Mouse (Mus musculus): ENCODE measurements around the gene Get4. TPM values are rescaled to one million over a fixed set of nuclear protein-coding genes. Genes with fewer than 3 reads are reported as not detected.
A peak's percentile ranks its signal among the peaks of the same experiment; 100 is the strongest.

Get4 gene
- polyA plus RNA-seq (2016; fragmentation: Nextera tagmentation; extraction: Ambion mirVana) = 168 and 187 TPM in 2 replicates

DNA sequence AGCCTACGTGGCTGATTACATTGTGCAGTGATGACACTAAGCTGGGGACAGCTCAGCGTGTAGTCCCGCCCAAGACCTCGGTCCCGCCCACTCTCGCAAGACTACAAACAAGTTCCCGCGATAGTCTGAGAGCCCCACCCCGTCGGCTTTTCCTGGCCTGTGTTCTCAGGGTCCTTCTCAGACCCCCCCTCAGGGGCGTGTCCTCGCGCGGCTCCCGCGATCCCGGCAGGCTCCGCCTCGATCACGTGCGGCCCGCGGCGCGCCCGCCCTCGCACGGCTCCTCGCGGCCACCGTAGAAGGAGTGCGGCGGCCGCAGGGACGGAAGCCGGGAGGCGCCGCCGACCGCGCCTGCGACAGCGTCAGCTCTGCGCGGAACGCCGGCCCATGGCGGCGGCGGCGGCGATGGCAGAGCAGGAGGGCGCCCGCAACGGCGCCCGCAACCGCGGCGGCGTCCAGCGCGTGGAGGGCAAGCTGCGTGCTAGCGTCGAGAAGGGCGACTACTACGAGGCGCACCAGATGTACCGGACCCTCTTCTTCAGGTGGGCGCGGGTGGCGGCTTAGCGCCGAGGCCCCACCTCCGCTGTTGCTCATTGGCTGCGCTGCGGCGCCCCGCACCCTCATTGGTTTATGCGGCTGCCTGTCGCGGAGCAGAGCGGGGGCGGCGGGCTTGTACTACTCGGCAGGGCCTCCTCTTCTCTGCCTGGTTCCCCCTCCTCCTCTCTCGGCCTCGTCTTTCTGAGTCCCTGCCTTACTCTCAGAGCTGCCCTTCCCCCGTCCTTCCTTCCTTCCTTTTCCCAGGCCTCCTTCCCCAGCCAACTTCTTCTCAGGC, at the start of gene Get4:
Gene Get4 (plus strand): TSS at position 244 of the 829 bp plus-strand sequence.
- peak; percentile 99 for DNase-seq (ENCODE audit: low spot score)
- Histone ChIP-seq H3K9me3 (replicated peaks) (no peaks in the 10 kb centered on the region), H3K36me3 (peaks cover 55% of the 10 kb centered on the region), H3K4me1 (peaks cover 40% of the 10 kb centered on the region), H3K27me3 (ENCODE audit: low read depth, poor library complexity, severe bottlenecking) (no peaks in the 10 kb centered on the region), H3K4me3 (peak within 1 kb of the TSS; percentile 76), H3K27ac (replicated peaks) (peak within 1 kb of the TSS; percentile 95)
- WGBS = under 1% methylated on average over 90 of the region's 90 CpGs

DNA sequence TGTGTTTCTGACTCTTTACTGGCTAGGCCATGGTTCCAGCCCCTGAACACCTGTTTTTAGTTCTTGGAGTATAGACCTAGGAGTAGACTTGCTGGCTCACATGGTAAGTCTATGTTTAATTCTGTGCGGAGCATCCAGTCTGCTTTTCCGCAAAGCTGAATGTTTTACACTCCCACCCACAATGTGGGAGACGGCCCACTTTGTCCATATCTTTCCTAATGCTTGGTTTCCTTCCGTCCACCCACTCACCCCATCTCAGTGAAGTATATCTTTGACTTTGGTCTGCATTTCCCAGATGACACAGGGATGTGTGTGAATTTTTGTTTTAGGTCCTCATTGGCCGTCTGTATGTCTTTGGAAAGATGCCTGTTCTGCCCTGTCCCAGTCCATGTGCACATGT, 48.8 kb upstream of the Get4 start:
- Histone ChIP-seq H3K4me1 (peaks cover 35% of the 10 kb centered on the region), H3K27me3 (ENCODE audit: low read depth, poor library complexity, severe bottlenecking) (no peaks in the 10 kb centered on the region), H3K36me3 (0 out of 2 replicates have a peak, but pooled peaks cover 10% of the 10 kb centered on the region), H3K27ac (replicated peaks) (no peak overlapping the region), H3K4me3 (no peak overlapping the region), H3K9me3 (replicated peaks) (no peaks in the 10 kb centered on the region)
- WGBS = 91% methylated on average over 5 of the region's 5 CpGs
- no peak for DNase-seq (ENCODE audit: low spot score)

DNA sequence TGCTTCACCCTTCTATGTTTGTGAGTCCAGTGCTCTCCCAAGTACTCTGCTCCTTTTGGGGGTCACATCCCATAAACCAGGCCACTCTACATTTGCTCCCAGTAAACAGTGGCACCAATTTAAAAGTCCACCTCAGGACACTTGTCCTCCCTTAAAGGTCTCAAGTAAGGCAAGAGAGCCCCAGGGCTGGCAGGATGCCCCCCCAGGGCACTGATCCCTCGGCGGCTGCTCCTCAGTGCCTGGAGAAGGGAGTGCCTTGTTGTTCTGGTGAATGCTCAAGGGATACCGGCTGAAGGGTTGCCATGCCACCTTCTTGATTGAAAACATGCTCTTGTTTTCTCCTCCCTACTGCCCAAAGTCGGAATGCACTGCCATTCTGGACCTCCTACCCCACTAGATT, 46.0 kb upstream of the Get4 start:
- 69% methylated on average over 4 of the region's 4 CpGs for WGBS
- no peak overlapping the region for H3K27ac ChIP-seq (replicated peaks)
- H3K36me3 ChIP-seq = peaks cover 38% of the 10 kb centered on the region
- H3K9me3 ChIP-seq (replicated peaks) = no peaks in the 10 kb centered on the region
- no peaks in the 10 kb centered on the region for H3K27me3 ChIP-seq (ENCODE audit: low read depth, poor library complexity, severe bottlenecking)
- DNase-seq (ENCODE audit: low spot score) = no peak
- peaks cover 25% of the 10 kb centered on the region for H3K4me1 ChIP-seq
- H3K4me3 ChIP-seq = no peak overlapping the region

DNA sequence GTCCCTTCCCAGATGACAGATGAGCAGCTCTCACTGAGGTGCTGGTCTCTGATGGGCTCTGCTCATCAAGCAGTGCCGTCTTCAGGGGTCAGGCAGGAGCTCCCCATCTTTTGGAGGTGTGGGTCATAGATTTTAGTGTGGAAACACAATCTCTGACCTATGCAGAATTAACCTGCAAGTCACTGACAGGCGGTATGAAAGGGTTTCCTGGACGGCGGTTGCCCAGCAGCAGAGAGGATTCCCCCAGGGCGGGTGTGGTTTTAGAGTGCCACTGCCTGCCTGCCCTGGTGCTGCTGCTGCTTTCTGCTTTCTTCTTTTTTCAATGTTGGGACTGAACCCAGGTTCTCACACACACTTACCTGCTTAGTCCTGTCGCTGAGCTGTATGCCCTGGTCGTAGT, 45.6 kb upstream of the Get4 start:
- WGBS = 84% methylated on average over 7 of the region's 7 CpGs
- no peaks in the 10 kb centered on the region for H3K27me3 ChIP-seq (ENCODE audit: low read depth, poor library complexity, severe bottlenecking)
- no peak overlapping the region for H3K4me3 ChIP-seq
- H3K4me1 ChIP-seq = peaks cover 20% of the 10 kb centered on the region
- no peaks in the 10 kb centered on the region for H3K9me3 ChIP-seq (replicated peaks)
- no peak for DNase-seq (ENCODE audit: low spot score)
- H3K27ac ChIP-seq (replicated peaks) = no peak overlapping the region
- H3K36me3 ChIP-seq = peaks cover 40% of the 10 kb centered on the region

DNA sequence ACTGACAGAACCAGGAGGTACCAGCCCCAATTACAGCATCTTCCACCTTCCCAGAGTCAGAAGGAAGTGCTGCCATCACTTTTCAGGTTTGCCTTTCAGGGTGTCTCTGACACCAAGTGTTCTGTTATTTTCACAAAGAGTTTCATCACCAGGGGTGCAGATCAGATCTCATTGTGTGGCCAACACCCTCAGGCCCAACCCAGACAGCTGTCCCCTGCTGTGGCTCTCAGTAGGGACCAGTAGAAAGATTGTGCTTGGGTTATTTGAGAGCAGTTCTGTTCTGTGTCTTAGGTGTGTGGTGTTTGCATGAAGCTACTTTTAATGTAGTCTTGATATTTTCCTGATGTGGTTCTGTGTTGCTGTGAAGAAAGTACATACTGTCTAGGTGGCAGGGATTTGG, 43.9 kb upstream of the Get4 start:
- peaks cover 49% of the 10 kb centered on the region for H3K36me3 ChIP-seq
- no peaks in the 10 kb centered on the region for H3K27me3 ChIP-seq (ENCODE audit: low read depth, poor library complexity, severe bottlenecking)
- DNase-seq (ENCODE audit: low spot score) = no peak
- H3K4me1 ChIP-seq = peaks cover 10% of the 10 kb centered on the region
- H3K27ac ChIP-seq (replicated peaks) = no peak overlapping the region
- H3K9me3 ChIP-seq (replicated peaks) = no peaks in the 10 kb centered on the region
- H3K4me3 ChIP-seq = no peak overlapping the region

DNA sequence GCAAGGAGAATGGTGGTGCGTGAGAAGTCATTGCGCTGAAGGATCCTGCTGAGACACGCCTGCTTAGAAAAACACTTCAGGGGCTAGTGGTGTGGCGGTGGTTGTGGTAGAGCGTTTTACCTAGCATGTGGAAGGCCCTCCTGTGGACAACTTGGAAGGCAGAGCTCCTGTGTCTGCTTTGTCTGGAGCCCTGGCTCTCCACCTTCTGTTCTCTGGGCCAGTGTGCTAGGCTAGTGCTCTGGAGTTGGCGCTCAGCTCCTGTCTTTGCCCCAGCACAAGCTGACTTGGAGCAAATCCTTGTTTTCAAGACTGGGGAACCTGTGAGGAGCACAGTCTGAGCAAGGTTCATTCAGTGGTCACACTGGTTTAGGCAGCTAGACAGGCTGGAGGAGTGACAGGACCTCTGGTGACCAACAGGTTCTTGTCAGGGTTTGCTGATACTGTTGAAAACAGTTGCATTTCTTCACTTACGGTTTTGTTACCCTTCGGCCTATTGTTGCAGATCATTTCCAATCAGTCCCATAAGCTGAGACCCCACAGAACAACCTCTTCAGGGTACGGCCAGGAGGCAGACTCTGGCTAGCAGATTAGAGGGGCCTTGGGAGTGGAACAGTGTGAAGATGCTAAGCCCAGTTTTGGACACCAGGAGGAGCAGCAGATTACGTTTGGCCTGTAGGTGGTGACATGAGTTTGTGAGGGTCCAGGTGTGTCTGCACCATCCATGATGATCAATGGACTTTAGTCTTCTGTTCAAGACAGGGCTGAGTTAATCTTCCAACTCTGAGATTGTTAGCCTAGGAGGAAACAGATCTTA, 43.0 kb upstream of the Get4 start:
- 92% methylated on average over 10 of the region's 10 CpGs for WGBS

DNA sequence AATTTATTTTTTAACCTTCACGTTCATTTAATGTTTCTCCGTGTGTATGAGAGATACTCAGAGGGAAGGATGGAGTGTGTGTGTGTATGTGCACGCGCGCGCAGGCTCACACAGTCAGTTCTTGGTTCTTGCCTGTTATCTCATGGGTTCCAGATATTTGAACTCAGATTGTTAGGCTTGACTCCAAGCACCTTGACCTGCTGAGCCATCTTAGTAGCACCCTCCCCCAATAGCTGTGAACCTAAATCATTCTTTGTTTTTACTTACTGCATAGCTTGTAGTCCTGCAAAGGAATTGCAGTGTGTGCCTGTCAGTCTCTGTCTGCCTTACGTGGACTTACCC, 42.5 kb upstream of the Get4 start:
- WGBS = 96% methylated on average over 7 of the region's 7 CpGs
- no peak for DNase-seq (ENCODE audit: low spot score)
- no peaks in the 10 kb centered on the region for H3K27me3 ChIP-seq (ENCODE audit: low read depth, poor library complexity, severe bottlenecking)
- H3K4me3 ChIP-seq = no peak overlapping the region
- no peaks in the 10 kb centered on the region for H3K9me3 ChIP-seq (replicated peaks)
- peaks cover 45% of the 10 kb centered on the region for H3K36me3 ChIP-seq
- H3K27ac ChIP-seq (replicated peaks) = no peak overlapping the region
- H3K4me1 ChIP-seq = peaks cover 10% of the 10 kb centered on the region

More for the DNA sequence above, 43.0 kb upstream of the Get4 start:
- no peak overlapping the region for H3K4me3 ChIP-seq
- H3K9me3 ChIP-seq (replicated peaks) = no peaks in the 10 kb centered on the region
- DNase-seq (ENCODE audit: low spot score) = no peak
- no peak overlapping the region for H3K27ac ChIP-seq (replicated peaks)
- no peaks in the 10 kb centered on the region for H3K27me3 ChIP-seq (ENCODE audit: low read depth, poor library complexity, severe bottlenecking)
- peaks cover 10% of the 10 kb centered on the region for H3K4me1 ChIP-seq
- peaks cover 45% of the 10 kb centered on the region for H3K36me3 ChIP-seq

DNA sequence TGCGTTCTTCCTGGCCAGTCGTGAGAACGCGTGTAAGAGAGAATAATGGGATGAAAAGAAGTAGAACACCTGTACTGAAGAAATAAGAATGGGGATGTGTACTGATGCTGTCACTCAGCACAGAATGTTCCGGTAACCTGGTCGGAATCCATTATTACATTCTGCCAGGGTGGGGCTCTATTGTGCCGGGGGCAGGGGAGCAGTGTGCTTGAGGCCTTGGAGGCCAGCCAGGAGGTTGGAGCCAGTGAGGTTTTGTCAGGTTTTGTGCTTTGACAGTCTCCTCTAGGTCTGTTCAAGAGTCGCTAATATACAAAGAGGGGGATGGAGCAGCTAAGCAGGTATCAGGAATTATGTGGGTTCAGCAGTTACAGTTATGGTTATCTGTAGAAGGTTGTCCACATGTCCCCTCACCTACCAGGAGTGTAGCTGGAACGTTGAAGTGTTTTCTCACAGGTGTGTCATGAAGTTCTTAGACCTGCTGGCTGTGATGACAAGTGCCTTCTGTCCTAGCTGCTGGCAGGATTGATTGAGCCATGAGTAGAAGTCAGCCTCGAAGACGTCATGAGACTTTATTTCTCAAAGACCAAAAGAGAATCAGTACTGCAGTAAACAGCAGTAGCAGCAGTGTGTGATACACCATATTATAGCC, 40.3 kb upstream of the Get4 start:
- no peaks in the 10 kb centered on the region for H3K9me3 ChIP-seq (replicated peaks)
- no peaks in the 10 kb centered on the region for H3K4me1 ChIP-seq
- no peak for DNase-seq (ENCODE audit: low spot score)
- peaks cover 65% of the 10 kb centered on the region for H3K36me3 ChIP-seq
- H3K27me3 ChIP-seq (ENCODE audit: low read depth, poor library complexity, severe bottlenecking) = no peaks in the 10 kb centered on the region
- H3K27ac ChIP-seq (replicated peaks) = no peak overlapping the region
- WGBS = 94% methylated on average over 11 of the region's 11 CpGs
- H3K4me3 ChIP-seq = no peak overlapping the region

DNA sequence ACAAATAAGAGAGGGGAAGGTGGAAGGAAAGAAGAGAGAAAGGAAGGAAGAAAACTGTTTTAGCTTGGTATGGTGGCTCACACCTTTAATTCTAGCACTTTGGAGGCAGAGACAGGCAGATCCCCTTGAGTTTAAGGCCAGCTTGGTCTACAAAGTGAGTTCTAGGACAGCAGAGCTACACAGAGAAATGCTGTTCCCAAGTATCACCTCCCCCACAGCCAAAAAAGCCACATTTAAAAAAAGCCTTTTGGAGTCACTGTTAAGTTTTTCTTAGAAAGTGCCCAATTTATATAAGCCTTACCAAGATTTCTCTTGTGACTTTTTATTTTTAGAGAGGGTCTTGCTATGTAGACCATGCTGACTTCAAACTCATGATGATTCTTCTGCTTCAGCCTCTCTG, 37.8 kb upstream of the Get4 start:
- no peak for DNase-seq (ENCODE audit: low spot score)
- Histone ChIP-seq H3K27me3 (ENCODE audit: low read depth, poor library complexity, severe bottlenecking) (no peaks in the 10 kb centered on the region), H3K36me3 (peaks cover 59% of the 10 kb centered on the region), H3K9me3 (replicated peaks) (no peaks in the 10 kb centered on the region), H3K27ac (replicated peaks) (no peak overlapping the region), H3K4me3 (no peak overlapping the region), H3K4me1 (no peaks in the 10 kb centered on the region)

DNA sequence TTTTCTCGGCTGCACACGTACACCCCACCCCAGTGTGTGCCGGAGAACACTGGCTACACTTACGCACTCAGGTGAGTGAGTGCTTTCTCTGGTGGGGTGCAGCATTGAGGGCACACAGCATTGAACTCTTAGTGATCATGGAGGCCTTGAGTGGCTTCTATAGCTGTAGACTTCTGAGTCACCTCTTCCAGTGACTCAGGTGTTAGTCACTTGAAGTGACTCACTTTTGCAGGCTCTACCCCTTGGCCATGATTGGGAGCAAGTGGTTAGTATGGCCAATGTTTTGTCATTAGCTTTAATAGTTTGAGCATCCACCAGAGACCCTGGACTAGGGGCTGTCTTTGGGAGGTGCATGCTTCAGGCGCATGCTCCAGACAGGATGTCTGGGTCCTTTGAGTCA, 36.9 kb upstream of the Get4 start:
- H3K9me3 ChIP-seq (replicated peaks) = no peaks in the 10 kb centered on the region
- H3K4me3 ChIP-seq = no peak overlapping the region
- H3K27me3 ChIP-seq (ENCODE audit: low read depth, poor library complexity, severe bottlenecking) = no peaks in the 10 kb centered on the region
- 96% methylated on average over 5 of the region's 5 CpGs for WGBS
- H3K27ac ChIP-seq (replicated peaks) = no peak overlapping the region
- no peaks in the 10 kb centered on the region for H3K4me1 ChIP-seq
- DNase-seq (ENCODE audit: low spot score) = no peak
- peaks cover 58% of the 10 kb centered on the region for H3K36me3 ChIP-seq

DNA sequence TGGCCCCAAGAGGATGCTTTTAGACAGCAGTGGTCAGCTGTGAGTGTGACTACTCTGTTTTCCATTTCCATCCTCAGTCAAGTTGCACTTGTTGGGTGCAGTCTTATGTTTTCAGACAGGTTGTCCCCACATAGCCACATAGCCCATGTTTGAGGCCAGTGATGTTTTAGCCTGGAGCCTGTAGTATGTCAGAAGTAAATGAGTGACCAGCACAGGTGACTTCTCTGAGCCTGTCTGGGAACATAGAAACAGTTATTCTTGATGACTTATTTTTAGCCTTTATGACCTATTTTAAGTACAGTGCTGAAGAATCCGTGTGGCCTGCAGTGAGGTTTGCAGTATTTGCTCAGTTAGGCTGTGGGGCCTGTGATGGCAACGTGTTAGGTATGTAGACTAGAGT, 36.0 kb upstream of the Get4 start:
- no peak for DNase-seq (ENCODE audit: low spot score)
- WGBS = 92% methylated on average over 2 of the region's 2 CpGs
- peaks cover 58% of the 10 kb centered on the region for H3K36me3 ChIP-seq
- no peaks in the 10 kb centered on the region for H3K27me3 ChIP-seq (ENCODE audit: low read depth, poor library complexity, severe bottlenecking)
- H3K9me3 ChIP-seq (replicated peaks) = no peaks in the 10 kb centered on the region
- H3K4me1 ChIP-seq = no peaks in the 10 kb centered on the region
- no peak overlapping the region for H3K27ac ChIP-seq (replicated peaks)
- H3K4me3 ChIP-seq = no peak overlapping the region

DNA sequence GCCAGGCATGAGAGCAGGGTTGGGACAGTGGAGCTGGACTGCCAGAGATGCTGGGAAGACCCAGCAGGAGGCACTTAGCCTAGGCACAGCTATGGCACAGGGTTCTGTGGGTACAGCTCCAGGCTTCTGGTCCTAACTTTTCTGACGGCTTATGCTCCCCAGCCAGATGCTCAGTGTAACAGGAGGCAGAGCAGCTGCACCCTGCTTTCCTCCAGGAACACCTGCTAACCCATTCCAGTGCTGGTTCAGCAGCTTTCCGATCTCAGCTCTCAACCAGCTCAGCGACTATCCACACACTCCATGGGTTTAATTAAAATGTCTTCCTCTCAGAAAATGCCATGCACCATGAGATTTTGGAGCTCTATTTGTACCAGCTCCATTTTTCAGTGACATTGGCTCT, 35.4 kb upstream of the Get4 start:
- Histone ChIP-seq H3K36me3 (peaks cover 60% of the 10 kb centered on the region), H3K27ac (replicated peaks) (no peak overlapping the region), H3K9me3 (replicated peaks) (no peaks in the 10 kb centered on the region), H3K4me1 (no peaks in the 10 kb centered on the region), H3K4me3 (no peak overlapping the region), H3K27me3 (ENCODE audit: low read depth, poor library complexity, severe bottlenecking) (no peaks in the 10 kb centered on the region)
- DNase-seq (ENCODE audit: low spot score) = no peak
- WGBS = 88% methylated on average over 3 of the region's 3 CpGs
